Mouse (Mus musculus) cerebellum, adult 2 months (tissue): Measurements from ENCODE around the gene Socs1.

ENCODE experiments used
- CTCF ChIP-seq: fragments of 200-500 bp; IDR thresholded peaks from 2 replicates; pipeline ENCODE4 v1.5.1; 2011; ENCODE audit warnings: low read depth, mild to moderate bottlenecking, control low read depth, low read length, moderate library complexity, borderline replicate concordance; ENCODE audit not compliant: insufficient read depth
- POLR2A ChIP-seq: fragments of 200-500 bp; IDR thresholded peaks from 2 replicates; pipeline ENCODE4 v1.6.1; 2011; ENCODE audit warnings: low read length, control low read depth, borderline replicate concordance; ENCODE audit not compliant: insufficient read depth

DNA sequence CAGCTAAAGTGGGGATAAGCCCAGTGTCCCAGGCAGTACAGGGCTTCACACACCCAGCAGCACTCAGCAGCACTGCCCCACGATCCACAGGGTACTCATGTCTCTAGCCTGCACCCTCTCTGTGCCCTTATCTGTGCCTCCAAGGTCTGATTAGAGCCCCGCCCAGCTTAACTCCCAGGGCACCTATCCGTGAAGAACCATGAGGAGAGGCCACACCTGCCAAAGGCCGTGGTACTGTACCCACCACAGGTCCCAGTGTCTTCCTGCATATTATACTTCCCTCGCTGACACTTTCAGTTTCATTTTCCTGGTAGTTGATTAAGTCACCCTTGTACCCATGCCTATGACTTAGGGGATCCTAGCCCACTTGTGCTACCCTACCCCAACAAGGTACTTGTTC, 52.9 kb downstream of the Socs1 start:
- no peak for TF ChIP-seq POLR2A
- no peak for TF ChIP-seq CTCF
